Comparison of ENCODE assay signal across 8 mouse cellular contexts in genomic region chr2:165854207-165854968, GRCm38 (mm10). TPM values are rescaled to one million over a fixed set of nuclear protein-coding genes. Genes with fewer than 3 reads are reported as not detected.
DNase-seq lines count a peak whose midpoint lies in the region.

No protein-coding gene starts in this region.

- peak; percentile 34 for DNase-seq in embryo, embryonic 11 days
- no peak for DNase-seq in embryo, embryonic 9.5 days (ENCODE audit: extremely low spot score)
- DNase-seq in CD4-positive helper T cell, adult 2 months (ENCODE audit: low read depth, low spot score): peak; percentile 80
- DNase-seq in cerebellum, adult 9-10 months: peak; percentile 86
- DNase-seq in liver: peak; percentile 55
- DNase-seq in thymus, postnatal 10 days (ENCODE audit: low spot score in 2 of 2): peak; percentile 82 to 85
- DNase-seq in urinary bladder, adult 2 months (ENCODE audit: low spot score): no peak
- DNase-seq in yolk sac, embryonic 10.5 days (ENCODE audit: low spot score): no peak

RNA-seq across cellular contexts. Expression of gene Zmynd8, which starts 44.4 kb away (rescaled TPM):
- 35.3 and 46.7 TPM in 2 replicates for polyA plus RNA-seq in urinary bladder, adult 2 months (2012; rRNA removed)

Comparison
In these comparisons a context has a peak if more than half of its experiments do, and no peak if none do; other contexts are left out.
1. DNase-seq: peak in embryo, embryonic 11 days (single experiment), CD4-positive helper T cell, adult 2 months (single experiment), cerebellum, adult 9-10 months (single experiment), liver (single experiment) and thymus, postnatal 10 days (2 of 2); none in embryo, embryonic 9.5 days (single experiment), urinary bladder, adult 2 months (single experiment) and yolk sac, embryonic 10.5 days (single experiment).